Mouse (Mus musculus): ENCODE measurements at regions not wholly inside any gene's neighbourhood (a gene's known extent, or its start where the extent isn't known, plus 50 kb on each side); places are given as distances from the start of the nearest gene placed in this dataset.

DNA sequence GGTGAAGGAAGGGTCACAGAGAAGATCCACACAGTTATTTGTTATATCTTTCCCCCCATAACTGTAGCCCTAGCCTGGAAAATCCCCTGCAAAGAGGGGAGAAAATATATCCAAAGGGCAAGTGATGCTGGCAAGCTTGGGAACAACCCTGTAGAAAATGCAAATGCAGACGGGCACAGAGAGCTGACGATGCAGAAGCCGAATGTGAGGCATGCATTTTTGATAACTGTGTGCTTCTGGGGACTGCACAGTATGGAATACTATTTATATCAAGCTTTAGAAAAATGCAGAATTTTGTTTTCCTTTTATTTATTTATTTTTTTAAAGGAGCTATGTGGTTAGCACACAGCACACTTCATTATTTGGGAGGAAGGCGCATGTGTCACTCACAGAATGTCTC, 333.7 kb downstream of the Mycn start:
- TF ChIP-seq POLR2A (IDR thresholded peaks at IDR 0.05; ENCODE audit: borderline replicate concordance, control insufficient read depth, low read depth, low read length), result no peak
- TF ChIP-seq CTCF (IDR thresholded peaks at IDR 0.05; ENCODE audit: control insufficient read depth, insufficient read depth, low read length), result no peak
